Mouse (Mus musculus) B cell, adult (primary cell): ENCODE measurements around the gene Mlec. TPM values are rescaled to one million over a fixed set of nuclear protein-coding genes. Genes with fewer than 3 reads are reported as not detected.

Source experiments
- total RNA-seq: library from RNA; stranded (reverse); gene quantifications from 4 replicates; pipeline ENCODE4 v1.2.4, GENCODE M21; 2023; ENCODE audit not compliant: inconsistent age

Mlec gene
- total RNA-seq, result 74.1 to 86.9 TPM (median 78.0 TPM) in 4 replicates

DNA sequence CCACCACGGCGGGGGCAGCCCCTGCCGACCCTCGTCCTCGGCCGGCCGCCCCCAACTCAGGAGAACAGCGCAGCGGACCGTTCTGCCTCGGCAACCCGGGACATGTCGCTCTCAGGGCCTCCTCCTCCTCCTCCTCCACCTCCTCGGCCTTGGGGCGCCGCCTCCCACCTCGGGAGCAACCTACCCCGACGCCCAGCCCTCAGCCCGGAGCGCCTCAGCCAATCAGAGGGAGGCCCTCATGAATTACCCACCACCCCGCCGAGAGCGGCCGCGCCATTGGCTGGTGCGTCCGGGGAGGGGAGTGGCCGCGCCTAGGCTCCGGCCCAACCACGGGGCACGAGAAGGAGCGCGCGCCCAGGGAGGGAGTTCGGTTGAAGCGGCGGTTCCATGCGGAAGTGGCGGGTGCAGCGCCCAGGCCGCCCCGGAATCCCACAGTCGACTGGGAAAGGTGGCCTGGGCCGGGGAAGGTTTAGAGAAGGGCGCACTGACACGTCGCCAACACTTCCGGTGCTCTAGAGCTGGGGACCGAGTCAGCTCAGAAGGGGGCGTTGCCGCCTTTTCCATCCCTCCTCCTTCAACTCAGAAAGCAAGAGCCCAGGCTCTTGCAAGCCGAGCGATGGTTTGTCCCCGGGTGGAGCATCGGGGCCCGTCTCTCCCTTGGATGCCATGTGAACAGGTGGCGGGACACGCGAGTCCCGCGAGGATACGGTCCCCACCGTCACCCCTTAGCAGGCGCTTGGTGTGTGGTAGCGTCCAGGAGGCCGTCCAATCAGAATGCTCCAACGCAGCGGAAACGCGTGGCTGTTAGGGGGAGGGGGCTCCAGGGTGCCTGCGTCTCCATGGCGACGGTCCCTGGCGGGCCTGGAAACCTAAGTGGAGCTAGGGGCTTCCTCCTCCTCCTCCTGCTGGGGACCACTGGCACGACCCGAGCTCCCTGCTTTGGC is at the start of gene Mlec:
TSS of gene Mlec (minus strand) at position 140 of the 944 bp plus-strand sequence.

DNA sequence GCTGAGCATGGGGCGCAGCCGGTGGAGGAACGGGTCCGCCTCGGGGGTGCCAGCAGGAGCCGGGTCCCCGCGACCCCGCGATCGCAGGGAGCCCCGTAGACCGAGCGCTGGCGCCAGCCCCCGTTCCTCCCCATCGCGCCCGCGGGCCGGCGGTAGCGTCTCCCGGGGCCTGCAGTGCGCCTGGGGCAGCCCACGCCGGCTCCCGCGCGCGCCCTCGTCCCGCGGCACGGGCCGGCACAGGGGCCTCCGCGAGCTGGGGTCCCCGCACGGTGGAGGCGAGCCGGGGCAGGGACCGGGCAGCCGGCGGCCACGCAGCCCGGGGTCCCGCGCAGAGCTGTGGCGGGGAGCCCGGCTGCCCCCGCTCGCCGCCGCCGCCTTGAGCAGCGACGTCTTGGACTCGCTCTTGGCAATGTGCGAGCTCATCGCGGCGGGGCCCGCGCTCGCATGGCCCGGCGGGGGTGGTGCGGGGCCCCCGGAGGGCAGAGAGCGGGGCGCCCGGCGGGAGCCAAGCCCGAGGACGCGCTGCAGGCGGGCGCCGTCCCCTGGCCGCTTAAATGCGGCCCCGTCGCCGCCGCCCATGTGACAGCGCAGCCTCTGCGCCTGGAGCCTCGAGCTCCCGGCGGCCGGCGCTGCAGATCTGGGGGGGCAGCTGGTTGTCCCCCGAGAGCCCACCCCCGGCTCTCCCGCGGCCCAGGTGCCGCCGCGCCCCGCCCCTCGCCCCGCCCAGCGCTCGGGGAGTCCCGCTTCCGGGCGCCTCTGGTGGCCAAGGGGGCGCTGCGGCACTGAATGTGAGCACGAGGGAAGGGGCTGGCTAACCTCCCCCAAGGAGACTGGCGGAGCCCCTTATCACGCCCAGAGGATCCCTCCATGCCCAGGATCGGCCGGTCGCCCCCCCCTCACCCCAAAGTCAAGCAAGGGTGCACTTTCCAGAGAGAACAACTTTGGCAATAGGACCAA is 36.0 kb upstream of the Mlec start, which contains the start of gene Cabp1:
TSS of gene Cabp1 (minus strand) at position 713 of the 957 bp plus-strand sequence.

DNA sequence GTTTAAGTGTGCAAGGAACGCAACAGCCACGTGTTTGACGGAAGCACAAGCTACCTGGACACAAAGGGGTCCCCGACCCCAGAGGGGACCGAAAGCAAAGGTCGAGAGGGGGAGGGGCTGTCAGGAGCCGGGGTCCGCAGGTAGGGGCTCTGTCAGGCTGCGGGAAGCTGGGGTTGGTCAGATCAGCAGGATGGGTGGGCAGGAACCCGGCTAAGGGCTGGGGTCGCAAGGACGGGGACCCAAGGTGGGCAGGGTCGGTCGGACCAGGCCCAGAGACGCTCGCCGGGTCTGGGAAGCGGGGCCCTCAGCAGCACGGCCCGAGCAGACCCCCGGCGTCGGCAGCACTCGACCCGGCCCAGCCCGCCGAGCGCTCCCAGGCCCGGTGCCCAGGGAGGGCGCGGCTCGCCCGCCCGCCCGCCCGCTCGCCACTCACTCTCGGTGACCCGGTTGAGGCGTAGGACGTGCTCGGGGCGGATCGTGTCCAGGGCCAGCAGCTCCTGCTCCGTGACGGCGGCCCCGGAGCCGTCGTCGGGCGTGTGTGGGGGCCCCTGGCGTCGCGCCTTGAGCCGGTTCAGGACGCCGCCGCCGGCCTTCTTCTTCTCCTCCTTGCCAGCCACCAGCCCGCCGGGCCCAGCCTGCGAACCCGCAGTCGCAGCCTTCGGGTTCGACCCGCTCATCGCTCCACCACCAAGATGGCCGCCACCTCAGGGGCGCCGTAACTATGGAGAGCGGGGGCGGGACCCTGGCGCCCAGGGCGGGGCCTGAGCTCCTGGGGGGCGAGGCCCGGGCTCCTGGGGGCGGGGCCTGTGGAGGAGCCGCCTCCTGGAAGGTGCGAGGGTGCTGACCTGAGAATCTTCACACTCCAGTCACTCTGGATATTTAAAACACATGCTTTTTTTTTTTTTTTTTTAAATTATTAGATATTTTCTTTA is 23.5 kb downstream of the Mlec start, which contains the start of gene Unc119b:
TSS of gene Unc119b (minus strand) at position 742 of the 932 bp plus-strand sequence.

DNA sequence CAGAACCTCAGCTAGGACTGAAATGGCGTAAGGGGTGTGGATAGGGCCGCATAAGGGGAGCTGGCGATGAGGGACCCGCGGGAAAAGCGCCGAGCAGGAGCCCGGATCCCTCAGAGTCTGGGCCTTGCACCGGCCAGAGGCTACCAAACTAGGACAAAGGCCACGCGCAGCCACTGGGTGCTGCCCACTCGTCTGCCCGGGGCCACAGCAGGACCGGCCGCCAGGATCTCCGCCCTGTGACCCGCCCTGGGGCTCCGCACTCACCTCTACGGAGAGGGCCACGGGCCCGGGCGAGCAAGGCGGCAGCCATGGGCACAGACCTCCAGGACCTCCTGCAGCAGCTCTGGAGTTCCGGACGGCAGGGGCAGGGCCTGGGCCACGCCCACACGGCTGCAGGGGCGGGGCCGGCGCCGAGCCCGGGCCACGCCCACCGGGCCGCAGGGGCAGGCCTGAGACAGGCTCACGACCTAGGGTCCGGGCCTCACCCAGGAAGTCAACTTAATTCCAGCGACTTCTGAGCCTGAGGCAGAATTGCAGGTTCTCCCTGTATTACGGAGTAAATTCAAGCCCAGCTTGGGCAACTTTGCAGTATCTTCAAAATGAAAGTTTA is 38.9 kb downstream of the Mlec start, which contains the start of gene Acads:
TSS of gene Acads (minus strand) at position 386 of the 610 bp plus-strand sequence.

DNA sequence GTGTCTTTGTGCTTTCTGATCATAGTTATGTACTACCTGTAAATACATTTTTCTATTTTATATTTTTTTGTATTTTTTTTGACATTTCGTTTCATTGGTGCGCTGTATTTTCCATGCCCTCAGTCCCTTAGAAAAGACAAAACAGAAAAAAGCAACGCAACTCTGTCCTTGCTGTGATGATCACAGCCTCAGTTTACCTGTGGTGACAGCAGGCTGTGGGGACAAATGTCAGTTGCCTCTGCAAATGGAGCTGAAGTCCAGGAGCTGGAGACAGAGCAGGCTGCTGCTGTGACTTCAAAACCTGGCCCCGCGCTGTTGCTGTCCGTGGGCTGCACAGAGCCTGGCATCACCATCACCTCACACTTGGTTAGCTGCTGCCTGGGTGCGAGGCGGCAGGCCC is 59.8 kb downstream of the Mlec start, which contains the start of gene Gm10401:
TSS of gene Gm10401 (minus strand) at position 101 of the 400 bp plus-strand sequence.

Other genes with a start within 250 kb of the Mlec start
- 19.1 to 44.2 TPM (median 26.8 TPM) in 4 replicates for gene Oasl1, start 234.9 kb downstream of the Mlec start, total RNA-seq
- 35.9 to 40.1 TPM (median 39.5 TPM) in 4 replicates for gene 2210016L21Rik, start 216.0 kb downstream of the Mlec start, total RNA-seq
- not detected in 4 replicates for gene Hnf1a, start 187.1 kb downstream of the Mlec start, total RNA-seq
- 54.8 to 58.2 TPM (median 56.8 TPM) in 4 replicates for gene Sppl3, start 147.0 kb downstream of the Mlec start, total RNA-seq
- gene Gm10401, start 59.9 kb downstream of the Mlec start, total RNA-seq, result 0.96 TPM in 1 of 4 replicates, not detected in the others
- gene Acads, start 38.8 kb downstream of the Mlec start, total RNA-seq, result 17.1 to 21.0 TPM (median 18.9 TPM) in 4 replicates
- gene Unc119b, start 23.2 kb downstream of the Mlec start, total RNA-seq, result 34.6 to 39.0 TPM (median 37.0 TPM) in 4 replicates
- 0.16 to 0.72 TPM (median 0.26 TPM) in 4 replicates for gene Cabp1, start 36.2 kb upstream of the Mlec start, total RNA-seq
- 36.0 to 50.2 TPM (median 43.6 TPM) in 4 replicates for gene Pop5, start 77.7 kb upstream of the Mlec start, total RNA-seq
- gene Rnf10, start 114.7 kb upstream of the Mlec start, total RNA-seq, result 128 to 136 TPM (median 132 TPM) in 4 replicates
- gene Coq5, start 121.5 kb upstream of the Mlec start, total RNA-seq, result 25.4 to 32.1 TPM (median 28.4 TPM) in 4 replicates
- gene Dynll1, start 142.8 kb upstream of the Mlec start, total RNA-seq, result 267 to 317 TPM (median 282 TPM) in 4 replicates
- 64.8 to 75.9 TPM (median 68.2 TPM) in 4 replicates for gene Srsf9, start 169.0 kb upstream of the Mlec start, total RNA-seq
- 9.0 to 11.8 TPM (median 10.7 TPM) in 4 replicates for gene Gatc, start 183.0 kb upstream of the Mlec start, total RNA-seq
- 20.3 to 21.9 TPM (median 20.6 TPM) in 4 replicates for gene Triap1, start 183.0 kb upstream of the Mlec start, total RNA-seq
- gene Cox6a1, start 190.8 kb upstream of the Mlec start, total RNA-seq, result 193 to 247 TPM (median 210 TPM) in 4 replicates